Mouse (Mus musculus): Measurements from ENCODE around the gene Svbp. TPM values are rescaled to one million over a fixed set of nuclear protein-coding genes. Genes with fewer than 3 reads are reported as not detected.
A peak's percentile ranks its signal among the peaks of the same experiment; 100 is the strongest.

Svbp gene
- polyA plus RNA-seq, 1 experiment from 2014 or later, result 164 TPM

DNA sequence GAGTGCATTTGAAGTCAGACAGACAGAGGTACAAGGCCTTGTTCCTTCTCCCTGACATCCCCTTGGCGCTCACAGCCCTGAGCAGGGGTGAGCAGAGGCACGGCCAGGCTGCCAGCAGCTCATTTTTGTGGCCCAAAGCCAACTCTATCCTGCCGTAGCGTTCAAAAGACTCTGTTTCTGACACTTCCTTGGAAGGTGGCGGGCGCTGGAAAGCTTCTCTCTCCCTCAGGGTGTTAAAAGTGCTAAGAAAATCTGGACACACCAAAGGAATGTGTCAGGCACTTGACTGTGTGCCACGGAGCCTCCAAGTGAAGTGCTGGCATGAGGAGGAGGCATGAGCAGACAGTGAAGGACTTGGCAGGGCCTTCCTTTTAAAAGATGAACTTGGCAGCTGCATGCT is 50.5 kb downstream of the Svbp start:
- H3K9me3 ChIP-seq (ENCODE audit: control insufficient read depth, low read length), result no peaks in the 10 kb centered on the region
- peaks cover 14% of the 10 kb centered on the region for H3K36me3 ChIP-seq (ENCODE audit: control insufficient read depth, insufficient read depth, low read length)
- H3K27me3 ChIP-seq (ENCODE audit: control insufficient read depth, insufficient read depth, low read length), result no peaks in the 10 kb centered on the region
- ATAC-seq (ENCODE audit: insufficient number of reproducible peaks, low FRiP score, low TSS enrichment, low read depth), result no peak
- 86% methylated on average over 7 of the region's 7 CpGs for WGBS
- H3K4me3 ChIP-seq (ENCODE audit: low read depth, low read length), result no peak overlapping the region
- no peak overlapping the region for H3K27ac ChIP-seq (replicated peaks; ENCODE audit: low read depth, low read length)
- H3K9ac ChIP-seq (ENCODE audit: low read length), result no peak overlapping the region
- no peaks in the 10 kb centered on the region for H3K4me1 ChIP-seq (ENCODE audit: control insufficient read depth, insufficient read depth, low read length)
- DNase-seq (ENCODE audit: low spot score), result no peak
- H3K4me2 ChIP-seq (ENCODE audit: low read depth, severe bottlenecking), result no peak overlapping the region

DNA sequence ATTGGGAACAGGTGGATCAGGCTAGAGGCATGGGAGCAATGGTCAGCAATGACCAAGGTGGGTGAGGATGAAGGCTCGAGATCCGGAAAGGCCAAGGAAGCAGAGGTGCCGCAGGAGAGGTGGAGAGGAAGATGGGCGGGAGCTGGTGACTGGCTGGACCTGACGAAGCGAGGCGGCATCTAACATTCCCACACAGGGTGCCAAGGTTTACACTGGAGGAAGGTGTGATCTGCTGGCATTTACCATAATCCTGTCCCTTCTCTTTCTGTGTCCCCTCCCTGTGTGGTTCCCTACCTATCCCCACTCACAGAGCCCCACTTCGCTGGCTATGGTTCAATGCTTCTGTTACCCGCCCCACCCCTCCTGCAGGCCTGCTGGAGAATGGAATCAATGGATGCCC is 50.9 kb downstream of the Svbp start:
- no peaks in the 10 kb centered on the region for H3K9me3 ChIP-seq (ENCODE audit: control insufficient read depth, low read length)
- no peak for ATAC-seq (ENCODE audit: insufficient number of reproducible peaks, low FRiP score, low TSS enrichment, low read depth)
- no peak overlapping the region for H3K27ac ChIP-seq (replicated peaks; ENCODE audit: low read depth, low read length)
- H3K27me3 ChIP-seq (ENCODE audit: control insufficient read depth, insufficient read depth, low read length), result no peaks in the 10 kb centered on the region
- H3K4me3 ChIP-seq (ENCODE audit: low read depth, low read length), result no peak overlapping the region
- DNase-seq (ENCODE audit: low spot score), result no peak
- no peaks in the 10 kb centered on the region for H3K4me1 ChIP-seq (ENCODE audit: control insufficient read depth, insufficient read depth, low read length)
- H3K36me3 ChIP-seq (ENCODE audit: control insufficient read depth, insufficient read depth, low read length), result peaks cover 14% of the 10 kb centered on the region
- H3K4me2 ChIP-seq (ENCODE audit: low read depth, severe bottlenecking), result no peak overlapping the region
- WGBS, result 85% methylated on average over 9 of the region's 9 CpGs
- no peak overlapping the region for H3K9ac ChIP-seq (ENCODE audit: low read length)

DNA sequence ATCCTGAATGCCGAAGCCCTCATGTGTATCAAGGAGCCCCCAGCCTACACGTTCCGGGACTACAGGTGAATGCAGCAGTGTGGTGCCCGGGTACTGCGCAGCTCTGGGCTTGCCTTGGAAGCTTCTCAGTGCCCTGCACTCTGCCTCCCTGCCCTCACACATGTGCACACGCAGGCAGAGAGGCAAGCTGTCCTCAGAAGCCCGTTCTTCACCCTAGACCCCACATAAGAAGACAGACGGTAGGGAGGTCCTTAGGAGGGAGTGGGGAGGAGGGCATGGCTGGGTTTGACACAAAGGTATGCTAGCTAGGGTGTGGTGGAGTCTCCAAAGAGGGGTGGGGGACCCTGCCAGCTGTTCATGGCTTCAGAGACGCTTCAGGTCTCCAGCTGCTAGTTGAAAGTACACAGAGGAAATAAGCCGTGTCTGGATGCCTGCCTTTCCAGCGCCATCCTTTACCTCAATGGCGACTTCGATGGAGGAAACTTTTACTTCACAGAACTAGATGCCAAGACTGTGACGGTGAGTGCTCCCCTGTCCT is 51.7 kb downstream of the Svbp start:
- no peaks in the 10 kb centered on the region for H3K27me3 ChIP-seq (ENCODE audit: control insufficient read depth, insufficient read depth, low read length)
- H3K9me3 ChIP-seq (ENCODE audit: control insufficient read depth, low read length), result no peaks in the 10 kb centered on the region
- no peak overlapping the region for H3K4me2 ChIP-seq (ENCODE audit: low read depth, severe bottlenecking)
- WGBS, result 79% methylated on average over 14 of the region's 14 CpGs
- no peaks in the 10 kb centered on the region for H3K4me1 ChIP-seq (ENCODE audit: control insufficient read depth, insufficient read depth, low read length)
- no peak overlapping the region for H3K9ac ChIP-seq (ENCODE audit: low read length)
- DNase-seq (ENCODE audit: low spot score) (no peak), ATAC-seq (ENCODE audit: insufficient number of reproducible peaks, low FRiP score, low TSS enrichment, low read depth) (no peak)
- no peak overlapping the region for H3K27ac ChIP-seq (replicated peaks; ENCODE audit: low read depth, low read length)
- H3K4me3 ChIP-seq (ENCODE audit: low read depth, low read length), result no peak overlapping the region
- H3K36me3 ChIP-seq (ENCODE audit: control insufficient read depth, insufficient read depth, low read length), result peaks cover 8% of the 10 kb centered on the region

DNA sequence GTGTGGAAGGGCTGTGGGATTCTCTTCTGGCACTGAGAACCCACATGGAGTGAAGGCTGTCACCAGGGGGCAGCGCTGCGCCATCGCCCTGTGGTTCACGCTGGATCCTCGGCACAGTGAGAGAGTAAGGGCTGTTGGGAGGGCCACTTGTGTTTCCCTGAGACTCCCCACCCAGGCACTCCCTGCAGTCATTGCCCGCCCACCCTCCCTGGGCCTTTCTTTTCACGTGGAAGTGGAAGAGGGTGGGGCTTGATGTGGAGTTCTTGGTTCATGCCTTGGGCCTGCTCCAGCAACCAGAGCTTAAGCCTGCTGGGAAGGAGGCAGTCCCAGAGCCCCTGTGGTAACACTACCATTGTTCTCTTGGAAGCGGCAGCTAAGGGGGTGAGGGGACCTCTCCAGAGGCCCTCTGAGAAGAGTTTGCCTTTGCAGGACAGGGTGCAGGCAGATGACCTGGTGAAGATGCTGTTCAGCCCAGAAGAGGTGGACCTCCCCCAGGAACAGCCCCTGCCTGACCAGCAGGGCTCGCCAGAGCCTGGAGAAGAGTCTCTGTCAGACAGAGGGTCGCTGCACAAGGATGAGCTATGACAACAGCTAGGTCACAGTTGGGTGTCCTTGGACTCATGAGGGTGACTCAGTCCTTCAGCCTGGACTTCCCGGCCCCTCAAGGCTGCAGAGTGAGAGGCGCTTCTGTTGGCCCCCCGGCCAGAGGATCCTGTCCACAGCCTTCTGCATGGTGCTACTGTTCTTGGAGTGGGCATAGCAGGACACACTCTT is 52.5 kb downstream of the Svbp start:
- H3K9ac ChIP-seq (ENCODE audit: low read length), result no peak overlapping the region
- H3K4me2 ChIP-seq (ENCODE audit: low read depth, severe bottlenecking), result no peak overlapping the region
- no peaks in the 10 kb centered on the region for H3K27me3 ChIP-seq (ENCODE audit: control insufficient read depth, insufficient read depth, low read length)
- no peak overlapping the region for H3K4me3 ChIP-seq (ENCODE audit: low read depth, low read length)
- ATAC-seq (ENCODE audit: insufficient number of reproducible peaks, low FRiP score, low TSS enrichment, low read depth) (no peak), DNase-seq (ENCODE audit: low spot score) (peak; percentile 71)
- no peak overlapping the region for H3K27ac ChIP-seq (replicated peaks; ENCODE audit: low read depth, low read length)
- H3K4me1 ChIP-seq (ENCODE audit: control insufficient read depth, insufficient read depth, low read length), result no peaks in the 10 kb centered on the region
- H3K9me3 ChIP-seq (ENCODE audit: control insufficient read depth, low read length), result no peaks in the 10 kb centered on the region
- WGBS, result 43% methylated on average over 12 of the region's 13 CpGs
- peaks cover 6% of the 10 kb centered on the region; the same call in 1 of the 2 replicates for H3K36me3 ChIP-seq (ENCODE audit: control insufficient read depth, insufficient read depth, low read length)

DNA sequence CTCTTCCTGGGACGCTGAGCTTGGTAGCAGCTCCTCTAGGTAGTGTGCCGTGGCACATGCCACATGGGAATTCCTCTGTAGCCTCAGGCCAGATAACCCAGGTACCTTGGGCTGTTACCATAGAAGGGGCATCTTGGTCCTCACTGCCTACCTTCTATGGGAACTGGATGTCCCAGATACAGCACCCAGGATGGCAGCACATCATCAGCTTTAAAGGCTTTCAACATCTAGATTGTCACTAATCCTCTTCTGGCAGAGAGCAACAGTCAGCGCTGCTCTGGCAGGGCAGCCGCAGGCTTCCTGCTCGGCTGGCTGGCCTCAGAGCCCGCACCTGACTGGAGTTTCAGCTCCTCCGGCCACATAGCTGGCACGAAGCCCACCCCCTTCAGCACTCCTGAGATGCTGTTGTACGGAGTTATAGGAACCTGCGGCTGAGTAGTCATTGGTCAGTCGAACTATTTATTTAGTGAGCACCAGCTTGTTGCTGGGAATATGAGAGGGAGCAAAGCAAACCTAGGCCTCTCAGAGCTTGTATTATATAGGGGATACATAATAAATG is 53.4 kb downstream of the Svbp start:
- DNase-seq (ENCODE audit: low spot score) (no peak), ATAC-seq (ENCODE audit: insufficient number of reproducible peaks, low FRiP score, low TSS enrichment, low read depth) (no peak)
- Histone ChIP-seq H3K9ac (ENCODE audit: low read length) (no peak overlapping the region), H3K4me3 (ENCODE audit: low read depth, low read length) (no peak overlapping the region), H3K4me1 (ENCODE audit: control insufficient read depth, insufficient read depth, low read length) (no peaks in the 10 kb centered on the region), H3K27ac (replicated peaks; ENCODE audit: low read depth, low read length) (no peak overlapping the region), H3K27me3 (ENCODE audit: control insufficient read depth, insufficient read depth, low read length) (no peaks in the 10 kb centered on the region), H3K4me2 (ENCODE audit: low read depth, severe bottlenecking) (no peak overlapping the region), H3K36me3 (ENCODE audit: control insufficient read depth, insufficient read depth, low read length) (peaks cover 6% of the 10 kb centered on the region; the same call in 1 of the 2 replicates), H3K9me3 (ENCODE audit: control insufficient read depth, low read length) (no peaks in the 10 kb centered on the region)
- 91% methylated on average over 11 of the region's 11 CpGs for WGBS

Other genes with a start within 250 kb of the Svbp start
- not detected in 2 replicates for gene Lao1, start 233.7 kb upstream of the Svbp start, polyA plus RNA-seq (2014; fragmentation: Nextera tagmentation; extraction: Ambion mirVana)
- 99.7 and 113 TPM in 2 replicates for gene Slc2a1, start 86.6 kb upstream of the Svbp start, polyA plus RNA-seq (2014; fragmentation: Nextera tagmentation; extraction: Ambion mirVana)
- gene Zfp691, start 21.1 kb upstream of the Svbp start, polyA plus RNA-seq (2014; fragmentation: Nextera tagmentation; extraction: Ambion mirVana), result 10.0 and 13.7 TPM in 2 replicates
- gene Ermap, start 5.3 kb upstream of the Svbp start, polyA plus RNA-seq (2014; fragmentation: Nextera tagmentation; extraction: Ambion mirVana), result 6.9 and 8.7 TPM in 2 replicates
- not detected in 2 replicates for gene Tmem269, start 22.9 kb downstream of the Svbp start, polyA plus RNA-seq (2014; fragmentation: Nextera tagmentation; extraction: Ambion mirVana)
- 37.0 and 44.7 TPM in 2 replicates for gene AU022252, start 37.4 kb downstream of the Svbp start, polyA plus RNA-seq (2014; fragmentation: Nextera tagmentation; extraction: Ambion mirVana)
- 21.9 and 24.1 TPM in 2 replicates for gene P3h1, start 37.6 kb downstream of the Svbp start, polyA plus RNA-seq (2014; fragmentation: Nextera tagmentation; extraction: Ambion mirVana)
- 0.05 TPM in 1 of 2 replicates, not detected in the other for gene Cldn19, start 60.1 kb downstream of the Svbp start, polyA plus RNA-seq (2014; fragmentation: Nextera tagmentation; extraction: Ambion mirVana)
- 1,145 and 1,200 TPM in 2 replicates for gene Ybx1, start 99.3 kb downstream of the Svbp start, polyA plus RNA-seq (2014; fragmentation: Nextera tagmentation; extraction: Ambion mirVana)
- 162 and 170 TPM in 2 replicates for gene Ppih, start 125.2 kb downstream of the Svbp start, polyA plus RNA-seq (2014; fragmentation: Nextera tagmentation; extraction: Ambion mirVana)
- gene Ccdc30, start 220.2 kb downstream of the Svbp start, polyA plus RNA-seq (2014; fragmentation: Nextera tagmentation; extraction: Ambion mirVana), result 5.5 and 7.3 TPM in 2 replicates
- 35.7 and 38.7 TPM in 2 replicates for gene Ppcs, start 227.1 kb downstream of the Svbp start, polyA plus RNA-seq (2014; fragmentation: Nextera tagmentation; extraction: Ambion mirVana)
- gene Zmynd12, start 227.5 kb downstream of the Svbp start, polyA plus RNA-seq (2014; fragmentation: Nextera tagmentation; extraction: Ambion mirVana), result 0.34 and 0.36 TPM in 2 replicates

Data from limb, embryonic 11.5 days (tissue).